Mouse (Mus musculus): ENCODE measurements around the gene Rps15. TPM values are rescaled to one million over a fixed set of nuclear protein-coding genes. Genes with fewer than 3 reads are reported as not detected.
"Not testable (repeated sequence)": the region's sequence is repeated elsewhere in the genome, so short reads cannot be mapped to it uniquely, and the experiment has no call there.

The Rps15 gene
- 648 and 723 TPM in 2 replicates for polyA plus RNA-seq (2014; fragmentation: Nextera tagmentation; extraction: Ambion mirVana)

DNA sequence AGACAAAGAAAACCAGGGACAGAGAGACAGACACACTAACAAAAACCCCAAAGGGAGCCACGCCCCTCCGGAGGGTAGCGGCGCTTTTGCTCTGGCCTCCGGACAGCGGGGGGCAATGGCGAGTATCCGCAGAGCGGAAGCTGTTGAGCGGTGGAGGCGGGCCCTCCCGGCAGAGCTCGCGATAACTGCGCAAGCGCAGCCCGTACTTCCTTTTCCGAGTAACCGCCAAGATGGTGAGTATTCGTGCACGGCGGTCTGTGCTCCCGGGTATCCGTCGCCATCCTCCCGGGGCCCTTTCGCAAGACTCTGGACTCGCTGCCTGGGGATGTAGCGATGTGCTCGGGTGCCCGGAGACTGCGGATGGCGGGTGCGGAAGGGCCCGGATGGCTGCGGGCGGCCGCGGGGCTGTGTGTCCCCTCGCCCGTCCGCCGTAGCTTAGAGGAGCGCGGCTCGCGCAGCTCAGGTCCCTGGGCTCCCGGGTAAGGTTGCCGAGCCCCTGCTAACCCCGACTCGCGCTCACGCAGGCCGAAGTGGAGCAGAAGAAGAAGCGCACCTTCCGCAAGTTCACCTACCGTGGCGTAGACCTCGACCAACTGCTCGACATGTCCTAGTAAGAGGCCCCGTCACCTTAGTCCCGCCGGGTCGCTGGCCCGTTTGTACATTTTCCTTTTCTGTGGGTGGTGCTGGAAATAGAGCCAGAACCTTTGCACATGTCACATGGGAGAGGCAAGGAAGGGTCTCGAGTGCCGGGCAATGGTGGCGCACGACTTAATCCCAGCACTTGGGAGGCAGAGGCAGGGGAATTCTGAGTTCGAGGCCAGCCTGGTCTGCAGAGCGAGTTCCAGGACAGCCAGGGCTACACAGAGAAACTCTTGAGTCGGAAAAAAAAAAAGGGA is at the start of gene Rps15:
TSS of gene Rps15 (plus strand) at position 203 of the 896 bp plus-strand sequence.
- peak within 1 kb of the TSS; percentile 99 for H3K9ac ChIP-seq (ENCODE audit: low read length)
- H3K4me3 ChIP-seq (ENCODE audit: control insufficient read depth in 1 of 2, insufficient read depth in 1 of 2, low read depth in 1 of 2, low read length in 2 of 2): peak within 1 kb of the TSS; percentile 62 to 94
- peak within 1 kb of the TSS; percentile 98 for H3K4me2 ChIP-seq (ENCODE audit: low read length)
- H3K4me1 ChIP-seq (ENCODE audit: control insufficient read depth in 2 of 2, insufficient read depth in 2 of 2, low read length in 2 of 2): peaks cover 14 to 26% of the 10 kb centered on the region in 2 experiments; a peak in 2 of 4 replicates
- WGBS: under 1% methylated on average over 72 of the region's 72 CpGs
- H3K36me3 ChIP-seq (ENCODE audit: control insufficient read depth, insufficient read depth, low read length): peaks cover 37% of the 10 kb centered on the region
- no peaks in the 10 kb centered on the region for H3K9me3 ChIP-seq (ENCODE audit: control insufficient read depth, low read length)
- peaks cover 11% of the 10 kb centered on the region for H3K27me3 ChIP-seq (ENCODE audit: control insufficient read depth, insufficient read depth, low read length)
- H3K27ac ChIP-seq (replicated peaks in 1 of 2; ENCODE audit: control insufficient read depth in 1 of 2, insufficient read depth in 1 of 2, low read depth in 2 of 2, low read length in 2 of 2): peak within 1 kb of the TSS; percentile 61 to 85
- ATAC-seq (ENCODE audit: insufficient number of reproducible peaks, insufficient read depth, low FRiP score, low read depth): peak; percentile 83

DNA sequence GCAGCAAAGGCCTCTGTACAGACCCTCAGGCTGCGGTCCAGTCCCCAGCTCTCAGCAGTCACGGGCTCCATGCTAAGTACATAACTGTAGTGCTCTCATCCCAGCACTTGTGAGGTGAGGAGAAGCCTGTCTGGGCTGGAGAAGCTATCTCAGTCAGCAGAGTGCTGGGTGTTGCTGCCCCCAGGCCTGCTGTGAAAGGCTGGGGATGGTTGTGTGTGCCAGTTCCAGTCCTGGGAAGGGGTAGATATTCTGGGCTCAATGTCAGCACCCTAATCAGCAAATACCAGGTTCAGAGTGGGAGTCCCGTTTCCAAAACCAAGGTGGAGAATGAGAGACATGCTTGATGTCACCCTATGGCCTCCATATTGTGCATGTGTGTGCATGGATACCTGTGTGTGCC is 49.6 kb upstream of the Rps15 start:
- 24% methylated on average over 3 of the region's 3 CpGs for WGBS
- peak overlapping the region; percentile 4 to 87 for H3K27ac ChIP-seq (replicated peaks in 1 of 2; ENCODE audit: control insufficient read depth in 1 of 2, insufficient read depth in 1 of 2, low read depth in 2 of 2, low read length in 2 of 2)
- H3K9ac ChIP-seq (ENCODE audit: low read length): no peak overlapping the region; the same call in 1 of the 2 replicates
- no peak for ATAC-seq (ENCODE audit: insufficient number of reproducible peaks, insufficient read depth, low FRiP score, low read depth)
- no peaks in the 10 kb centered on the region for H3K9me3 ChIP-seq (ENCODE audit: control insufficient read depth, low read length)
- peaks cover 7 to 27% of the 10 kb centered on the region in 2 experiments for H3K4me1 ChIP-seq (ENCODE audit: control insufficient read depth in 2 of 2, insufficient read depth in 2 of 2, low read length in 2 of 2)
- no peak overlapping the region for H3K4me3 ChIP-seq (ENCODE audit: control insufficient read depth in 1 of 2, insufficient read depth in 1 of 2, low read depth in 1 of 2, low read length in 2 of 2)
- no peak overlapping the region for H3K4me2 ChIP-seq (ENCODE audit: low read length)
- peaks cover 71% of the 10 kb centered on the region for H3K36me3 ChIP-seq (ENCODE audit: control insufficient read depth, insufficient read depth, low read length)
- H3K27me3 ChIP-seq (ENCODE audit: control insufficient read depth, insufficient read depth, low read length): no peaks in the 10 kb centered on the region

- H3K27me3 ChIP-seq (ENCODE audit: control insufficient read depth, insufficient read depth, low read length): no peaks in the 10 kb centered on the region
- 42% methylated on average over 5 of the region's 5 CpGs for WGBS
- ATAC-seq (ENCODE audit: insufficient number of reproducible peaks, insufficient read depth, low FRiP score, low read depth): no peak
- H3K9ac ChIP-seq (ENCODE audit: low read length): no peak overlapping the region
- no peak overlapping the region for H3K4me3 ChIP-seq (ENCODE audit: control insufficient read depth in 1 of 2, insufficient read depth in 1 of 2, low read depth in 1 of 2, low read length in 2 of 2)
- no peaks in the 10 kb centered on the region for H3K9me3 ChIP-seq (ENCODE audit: control insufficient read depth, low read length)
- H3K36me3 ChIP-seq (ENCODE audit: control insufficient read depth, insufficient read depth, low read length): peaks cover 48% of the 10 kb centered on the region
- H3K4me1 ChIP-seq (ENCODE audit: control insufficient read depth in 2 of 2, insufficient read depth in 2 of 2, low read length in 2 of 2): peaks cover 7 to 29% of the 10 kb centered on the region in 2 experiments
- no peak overlapping the region for H3K4me2 ChIP-seq (ENCODE audit: low read length)
- H3K27ac ChIP-seq (replicated peaks in 1 of 2; ENCODE audit: control insufficient read depth in 1 of 2, insufficient read depth in 1 of 2, low read depth in 2 of 2, low read length in 2 of 2): no peak overlapping the region
These were observed 47.4 kb upstream of the Rps15 start for GRCm38 (mm10) chr10:80244791-80245399.

DNA sequence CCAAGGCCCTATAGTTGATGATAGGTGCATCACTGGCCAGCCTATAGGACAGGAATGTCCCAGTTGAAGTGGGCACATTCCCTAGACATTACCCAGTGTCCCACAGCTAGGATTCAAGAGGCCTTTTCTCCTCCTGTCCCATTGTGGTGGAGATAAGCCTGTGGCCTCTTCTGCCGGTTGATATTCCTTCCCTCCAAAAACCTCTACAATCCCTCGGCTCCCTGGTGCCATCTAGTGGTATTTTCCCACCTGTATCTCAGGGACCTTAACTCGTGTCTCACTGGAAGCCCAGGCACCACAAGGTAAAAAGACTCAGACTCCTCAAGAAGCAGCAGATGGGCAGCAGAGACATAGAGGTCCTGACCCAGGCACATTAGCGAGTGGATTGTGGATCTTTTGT is 46.7 kb upstream of the Rps15 start:
- Histone ChIP-seq H3K4me1 (ENCODE audit: control insufficient read depth in 2 of 2, insufficient read depth in 2 of 2, low read length in 2 of 2) (peaks cover 13 to 36% of the 10 kb centered on the region in 2 experiments), H3K27me3 (ENCODE audit: control insufficient read depth, insufficient read depth, low read length) (no peaks in the 10 kb centered on the region), H3K9ac (ENCODE audit: low read length) (no peak overlapping the region), H3K4me2 (ENCODE audit: low read length) (no peak overlapping the region), H3K9me3 (ENCODE audit: control insufficient read depth, low read length) (no peaks in the 10 kb centered on the region), H3K27ac (replicated peaks in 1 of 2; ENCODE audit: control insufficient read depth in 1 of 2, insufficient read depth in 1 of 2, low read depth in 2 of 2, low read length in 2 of 2) (no peak overlapping the region), H3K36me3 (ENCODE audit: control insufficient read depth, insufficient read depth, low read length) (peaks cover 41% of the 10 kb centered on the region), H3K4me3 (ENCODE audit: control insufficient read depth in 1 of 2, insufficient read depth in 1 of 2, low read depth in 1 of 2, low read length in 2 of 2) (no peak overlapping the region)
- ATAC-seq (ENCODE audit: insufficient number of reproducible peaks, insufficient read depth, low FRiP score, low read depth): no peak
- 3% methylated on average over 4 of the region's 4 CpGs for WGBS

DNA sequence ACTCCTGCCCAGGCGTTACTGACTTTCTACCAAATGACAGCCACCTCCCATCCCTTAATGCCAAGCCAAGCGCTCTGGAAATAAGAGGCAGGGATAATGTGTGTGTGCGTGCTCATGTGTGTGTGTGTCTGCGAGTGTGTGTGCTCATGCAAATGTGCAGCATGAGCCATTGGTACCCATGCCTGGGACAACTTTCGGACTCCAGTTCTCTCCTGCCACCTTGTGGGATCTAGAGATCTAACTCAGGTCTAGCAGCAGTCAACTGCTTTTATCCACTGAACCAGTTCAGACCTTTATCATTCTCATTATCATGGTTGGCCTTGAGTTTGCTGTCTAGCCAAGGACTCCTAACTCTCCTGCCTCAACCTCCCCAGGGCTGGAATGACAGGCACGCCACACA is 44.4 kb upstream of the Rps15 start:
- 54% methylated on average over 6 of the region's 6 CpGs for WGBS

GRCm38 (mm10) chr10:80248437-80248836 is 43.8 kb upstream of the Rps15 start:
- peak overlapping the region; percentile 91 for H3K4me2 ChIP-seq (ENCODE audit: low read length)
- peak overlapping the region in 1 of 2 experiments; percentile 90; a peak in 3 of 4 replicates for H3K4me3 ChIP-seq (ENCODE audit: control insufficient read depth in 1 of 2, insufficient read depth in 1 of 2, low read depth in 1 of 2, low read length in 2 of 2)
- H3K9ac ChIP-seq (ENCODE audit: low read length); ATAC-seq (ENCODE audit: insufficient number of reproducible peaks, insufficient read depth, low FRiP score, low read depth); H3K27ac ChIP-seq (replicated peaks in 1 of 2; ENCODE audit: control insufficient read depth in 1 of 2, insufficient read depth in 1 of 2, low read depth in 2 of 2, low read length in 2 of 2); H3K9me3 ChIP-seq (ENCODE audit: control insufficient read depth, low read length); H3K27me3 ChIP-seq (ENCODE audit: control insufficient read depth, insufficient read depth, low read length): not testable (repeated sequence)
- peaks cover 30% of the 10 kb centered on the region for H3K36me3 ChIP-seq (ENCODE audit: control insufficient read depth, insufficient read depth, low read length)
- peaks cover 9 to 19% of the 10 kb centered on the region in 2 experiments for H3K4me1 ChIP-seq (ENCODE audit: control insufficient read depth in 2 of 2, insufficient read depth in 2 of 2, low read length in 2 of 2)
- 44% methylated on average over 3 of the region's 3 CpGs for WGBS

More for the DNA sequence above, 44.4 kb upstream of the Rps15 start:
- H3K9me3 ChIP-seq (ENCODE audit: control insufficient read depth, low read length): no peaks in the 10 kb centered on the region
- H3K4me1 ChIP-seq (ENCODE audit: control insufficient read depth in 2 of 2, insufficient read depth in 2 of 2, low read length in 2 of 2): peaks cover 9 to 24% of the 10 kb centered on the region in 2 experiments
- H3K36me3 ChIP-seq (ENCODE audit: control insufficient read depth, insufficient read depth, low read length): peaks cover 31% of the 10 kb centered on the region
- no peaks in the 10 kb centered on the region for H3K27me3 ChIP-seq (ENCODE audit: control insufficient read depth, insufficient read depth, low read length)
- no peak overlapping the region for H3K27ac ChIP-seq (replicated peaks in 1 of 2; ENCODE audit: control insufficient read depth in 1 of 2, insufficient read depth in 1 of 2, low read depth in 2 of 2, low read length in 2 of 2)
- ATAC-seq (ENCODE audit: insufficient number of reproducible peaks, insufficient read depth, low FRiP score, low read depth): no peak
- H3K4me2 ChIP-seq (ENCODE audit: low read length): 0 out of 2 replicates have a peak overlapping the region, but pooled peaks have one; percentile 91
- H3K9ac ChIP-seq (ENCODE audit: low read length): no peak overlapping the region
- no peak overlapping the region for H3K4me3 ChIP-seq (ENCODE audit: control insufficient read depth in 1 of 2, insufficient read depth in 1 of 2, low read depth in 1 of 2, low read length in 2 of 2)

DNA sequence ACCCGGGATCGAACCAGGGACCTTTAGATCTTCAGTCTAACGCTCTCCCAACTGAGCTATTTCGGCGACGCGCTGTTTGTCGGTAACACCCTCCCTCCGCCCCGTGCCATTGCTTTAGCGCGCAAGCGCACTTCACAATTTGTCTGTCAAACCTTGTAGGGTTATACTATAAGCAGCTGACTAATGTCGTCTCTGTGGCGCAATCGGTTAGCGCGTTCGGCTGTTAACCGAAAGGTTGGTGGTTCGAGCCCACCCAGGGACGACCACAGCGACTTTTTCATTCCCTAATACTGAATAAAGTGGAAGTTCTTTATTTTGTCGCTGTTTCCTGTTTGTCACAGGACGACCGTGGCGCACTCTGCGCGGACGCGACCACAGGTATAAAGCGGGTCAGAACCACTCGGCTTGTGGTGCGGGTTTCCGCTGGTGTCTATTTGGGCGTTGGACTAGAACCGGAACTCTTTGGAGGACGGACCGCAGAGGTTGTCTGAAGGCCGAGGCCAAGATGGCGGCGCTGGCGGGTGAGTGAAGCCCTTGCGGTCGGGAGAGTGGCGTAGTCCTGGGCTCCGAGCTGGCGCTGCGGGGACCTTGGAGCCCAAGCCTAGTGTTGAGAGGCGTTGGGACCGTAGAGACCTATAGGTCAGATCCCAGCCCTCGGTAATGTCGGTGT is 43.1 kb upstream of the Rps15 start, which contains the start of gene Ndufs7:
TSS of gene Ndufs7 (plus strand) at position 151 of the 670 bp plus-strand sequence.
- WGBS: under 1% methylated on average over 53 of the region's 53 CpGs
- peak; percentile 79 for ATAC-seq (ENCODE audit: insufficient number of reproducible peaks, insufficient read depth, low FRiP score, low read depth)

More for the DNA sequence above, 43.1 kb upstream of the Rps15 start, which contains the start of gene Ndufs7:
- H3K4me1 ChIP-seq (ENCODE audit: control insufficient read depth in 2 of 2, insufficient read depth in 2 of 2, low read length in 2 of 2): peaks cover 9 to 19% of the 10 kb centered on the region in 2 experiments
- peak within 1 kb of the TSS; percentile 82 to 90 for H3K4me3 ChIP-seq (ENCODE audit: control insufficient read depth in 1 of 2, insufficient read depth in 1 of 2, low read depth in 1 of 2, low read length in 2 of 2)
- peak within 1 kb of the TSS; percentile 95 for H3K27ac ChIP-seq (replicated peaks in 1 of 2; ENCODE audit: control insufficient read depth in 1 of 2, insufficient read depth in 1 of 2, low read depth in 2 of 2, low read length in 2 of 2)
- H3K9ac ChIP-seq (ENCODE audit: low read length): peak within 1 kb of the TSS; percentile 95
- no peaks in the 10 kb centered on the region for H3K27me3 ChIP-seq (ENCODE audit: control insufficient read depth, insufficient read depth, low read length)
- no peaks in the 10 kb centered on the region for H3K9me3 ChIP-seq (ENCODE audit: control insufficient read depth, low read length)
- peak within 1 kb of the TSS; percentile 91 for H3K4me2 ChIP-seq (ENCODE audit: low read length)
- peaks cover 30% of the 10 kb centered on the region for H3K36me3 ChIP-seq (ENCODE audit: control insufficient read depth, insufficient read depth, low read length)

Measured in heart, embryonic 14.5 days (tissue).